Mouse (Mus musculus) heart, embryonic 10.5 days (tissue): ENCODE data around the gene Mettl24. TPM values are rescaled to one million over a fixed set of nuclear protein-coding genes. Genes with fewer than 3 reads are reported as not detected.
"Not testable (repeated sequence)": the region's sequence is repeated elsewhere in the genome, so short reads cannot be mapped to it uniquely, and the experiment has no call there.

ENCODE experiments used
- DNase-seq: peaks from one replicate; pipeline ENCODE4 v3.0.0-alpha.2; 2017; ENCODE audit warnings: low spot score
- H3K27ac ChIP-seq: fragments of 300-500 bp; sonication (generic); 2 replicates; pipeline ENCODE4 v1.5.1; 2016; ENCODE audit warnings: mild to moderate bottlenecking
- H3K27me3 ChIP-seq: fragments of 300-500 bp; sonication (generic); 2 replicates; pipeline ENCODE4 v1.6.1; 2016; ENCODE audit warnings: mild to moderate bottlenecking; ENCODE audit not compliant: poor library complexity, insufficient read depth, severe bottlenecking
- H3K36me3 ChIP-seq: fragments of 300-500 bp; sonication (generic); 2 replicates; pipeline ENCODE4 v1.6.1; 2016; ENCODE audit warnings: mild to moderate bottlenecking, moderate library complexity
- H3K4me1 ChIP-seq: fragments of 300-500 bp; sonication (generic); 2 replicates; pipeline ENCODE4 v1.6.1; 2016; ENCODE audit warnings: mild to moderate bottlenecking
- H3K4me3 ChIP-seq: fragments of 300-500 bp; sonication (generic); 2 replicates; pipeline ENCODE4 v1.5.1; 2016; ENCODE audit warnings: mild to moderate bottlenecking, moderate library complexity
- H3K9me3 ChIP-seq: fragments of 300-500 bp; sonication (generic); 2 replicates; pipeline ENCODE4 v1.6.1; 2016; ENCODE audit warnings: mild to moderate bottlenecking, moderate library complexity
- WGBS: fragments of 180-500 bp; shearing (Covaris S2); methylation state at CpG from one replicate; pipeline ENCODE4 v1.1.7; 2016; 5-methylcytosine and 5-hydroxymethylcytosine counted together
- polyA plus RNA-seq: library from polyadenylated mRNA; unstranded; fragments of >200 nt; fragmentation: Nextera tagmentation; extraction: Ambion mirVana; gene quantifications from 2 replicates; pipeline ENCODE4 v1.2.1, GENCODE M21; 2016

Mettl24 gene
- polyA plus RNA-seq, 1 experiment from 2014 or later: 2.6 TPM

DNA sequence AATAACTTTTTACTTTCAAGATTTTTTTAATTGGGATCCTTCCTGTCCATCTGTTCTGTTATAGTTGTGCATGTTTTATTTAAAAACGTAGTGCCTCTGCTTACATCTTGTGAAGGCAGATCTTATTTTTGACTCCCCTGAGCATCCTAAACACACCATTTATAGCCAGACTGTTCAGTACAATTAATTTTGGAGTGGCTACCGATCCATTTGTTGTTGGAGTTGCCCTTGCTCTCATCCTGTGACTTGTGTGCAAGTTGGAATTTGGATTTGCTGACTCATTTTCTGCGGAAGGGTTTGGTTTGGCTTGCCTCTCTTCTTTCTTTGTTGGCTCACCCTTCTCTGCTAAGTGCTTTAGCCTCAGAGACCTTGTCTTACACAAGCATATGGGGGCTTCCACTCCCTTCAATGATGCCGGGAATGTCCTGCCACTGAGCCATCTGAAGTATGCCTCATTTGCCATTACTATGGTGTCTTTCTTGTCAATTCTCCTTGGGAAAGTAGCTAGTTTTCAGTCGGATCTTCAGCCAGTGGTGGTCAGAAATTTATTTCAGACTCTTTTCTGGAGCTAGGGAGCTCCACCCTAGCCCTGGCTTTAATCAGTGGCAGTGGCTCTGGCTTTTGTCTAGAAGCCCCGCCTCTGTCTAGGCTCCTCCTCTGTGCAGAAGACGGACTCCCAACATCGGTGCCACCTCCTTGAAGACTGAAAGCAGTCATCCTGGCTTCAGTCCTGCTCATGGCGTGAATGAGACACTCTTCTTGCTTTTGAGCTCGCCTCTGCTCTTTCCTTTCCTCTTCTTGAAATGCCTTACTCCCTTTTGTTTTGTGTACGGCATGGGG, 75.3 kb downstream of the Mettl24 start:
- Histone ChIP-seq H3K9me3 (no peaks in the 10 kb centered on the region), H3K4me1 (peaks cover 15% of the 10 kb centered on the region; the same call in 1 of the 2 replicates), H3K36me3 (no peaks in the 10 kb centered on the region), H3K27ac (peak overlapping the region; percentile 62; the same call in 1 of the 2 replicates), H3K27me3 (no peaks in the 10 kb centered on the region), H3K4me3 (no peak overlapping the region)
- 53% methylated on average over 11 of the region's 11 CpGs for WGBS
- no peak for DNase-seq

DNA sequence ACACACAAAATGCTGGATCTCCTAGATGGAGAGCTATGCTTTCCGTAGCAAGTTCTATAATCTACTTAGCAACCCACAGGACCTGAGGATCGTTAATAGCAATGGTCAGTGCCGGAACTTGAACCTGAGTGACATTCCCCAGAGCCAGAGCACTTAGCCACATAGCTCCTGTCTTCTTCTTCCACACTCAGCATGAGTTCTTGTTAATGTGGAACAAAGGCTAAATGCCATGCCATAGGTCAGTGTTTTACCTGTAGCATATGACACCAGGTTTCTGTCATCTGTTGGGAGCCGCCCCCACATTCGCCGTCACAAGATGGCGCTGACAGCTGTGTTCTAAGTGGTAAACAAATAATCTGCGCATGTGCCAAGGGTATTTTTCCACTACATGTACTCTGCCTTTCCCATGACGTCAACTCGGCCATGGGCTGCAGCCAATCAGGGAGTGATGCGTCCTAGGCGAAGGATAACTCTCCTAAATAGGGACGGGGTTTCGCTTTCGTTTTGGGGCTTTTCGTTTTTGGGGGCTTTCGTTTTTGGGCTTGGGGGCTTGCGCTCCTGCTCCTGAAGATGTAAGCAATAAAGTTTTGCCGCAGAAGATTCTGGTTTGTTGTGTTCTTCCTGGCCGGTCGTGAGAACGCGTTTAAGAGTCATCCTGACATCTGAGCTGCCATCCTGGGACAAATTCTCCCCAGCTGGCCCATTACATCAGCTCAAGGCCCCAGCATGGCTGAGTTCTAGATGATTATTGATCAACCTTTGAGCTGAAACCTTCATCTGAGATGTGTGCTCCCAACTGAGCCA, 76.5 kb downstream of the Mettl24 start:
- H3K27ac ChIP-seq: not testable (repeated sequence)
- WGBS: 95% methylated on average over 23 of the region's 23 CpGs

DNA sequence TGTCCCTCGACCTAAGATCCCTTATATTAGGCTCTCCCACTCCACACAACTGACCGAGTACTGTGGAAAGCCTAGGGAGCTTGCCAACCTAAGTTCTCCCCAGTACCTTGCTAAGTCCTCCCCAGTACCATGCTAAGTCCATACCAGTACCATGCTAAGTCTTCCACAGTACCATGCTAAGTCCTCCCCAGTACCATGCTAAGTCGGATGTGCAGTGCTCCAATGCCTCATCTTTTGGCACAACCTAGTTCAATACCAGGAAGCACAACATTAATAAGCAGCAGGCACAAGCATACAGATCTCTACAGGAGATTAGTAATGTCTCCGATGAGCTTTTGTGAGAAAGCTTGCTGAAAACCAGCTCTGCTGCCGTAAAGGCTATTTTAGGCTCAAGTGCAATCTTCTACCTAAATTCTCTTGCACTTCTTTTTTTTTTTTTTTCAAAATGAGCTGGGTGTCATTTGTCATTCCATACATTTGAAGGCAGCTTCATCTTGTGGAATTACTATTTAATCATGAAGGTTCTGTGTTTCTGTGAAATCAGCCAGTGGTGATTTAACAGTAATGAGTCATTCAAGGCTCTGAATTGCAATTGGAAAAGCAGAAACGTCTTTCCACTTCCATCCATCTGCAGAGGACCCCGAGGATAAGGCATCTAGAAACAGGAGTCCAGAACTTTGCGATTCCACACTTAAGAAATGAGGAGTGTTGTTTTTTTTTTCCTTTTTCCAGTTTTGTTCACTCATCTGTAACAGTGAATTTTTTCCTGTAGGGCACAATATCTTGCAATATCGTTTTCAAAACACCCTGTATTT, 77.3 kb downstream of the Mettl24 start:
- WGBS: 84% methylated on average over 9 of the region's 9 CpGs
- no peak for DNase-seq

More for the DNA sequence above, 76.5 kb downstream of the Mettl24 start:
- not testable (repeated sequence) for H3K27me3 ChIP-seq, DNase-seq, H3K9me3 ChIP-seq, H3K36me3 ChIP-seq, H3K4me3 ChIP-seq
- peaks cover 15% of the 10 kb centered on the region; the same call in 1 of the 2 replicates for H3K4me1 ChIP-seq

DNA sequence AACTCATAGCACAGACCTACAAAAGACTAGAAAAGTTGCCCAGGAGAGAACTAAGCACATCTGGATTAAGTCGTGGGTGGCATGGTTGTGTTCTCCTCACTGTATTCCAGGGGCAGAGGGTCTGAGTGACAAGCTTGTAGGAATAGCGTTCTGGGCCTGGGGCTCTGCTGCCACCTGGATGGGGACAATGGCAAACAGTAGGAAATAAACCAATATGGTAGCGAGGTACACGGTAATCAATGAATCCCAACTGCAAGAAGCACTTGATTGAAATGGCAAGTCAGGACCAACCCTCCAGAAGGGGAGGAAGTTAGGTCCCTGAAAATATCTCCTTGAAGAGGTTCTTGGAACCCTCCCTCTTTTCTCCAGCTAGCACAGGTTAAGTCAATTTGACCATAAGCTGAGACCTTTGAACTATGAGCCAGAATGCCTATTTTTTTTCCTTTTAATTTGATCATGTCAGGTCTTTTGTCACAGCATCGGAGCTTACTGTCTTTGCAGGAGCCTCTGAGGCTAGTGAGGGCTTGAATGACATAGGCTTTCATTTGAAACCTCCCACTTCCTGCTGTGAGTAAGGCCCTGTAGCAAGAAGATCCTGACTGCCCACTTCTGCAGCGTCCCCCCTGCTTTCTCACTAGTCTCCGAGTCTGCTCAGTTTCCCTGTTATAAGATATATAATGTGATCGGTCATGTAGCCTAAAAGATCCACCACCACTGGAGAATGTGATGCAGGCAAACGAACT, 78.1 kb downstream of the Mettl24 start:
- WGBS: 76% methylated on average over 9 of the region's 9 CpGs
- Histone ChIP-seq H3K9me3 (no peaks in the 10 kb centered on the region), H3K36me3 (no peaks in the 10 kb centered on the region), H3K4me3 (no peak overlapping the region), H3K4me1 (peaks cover 15% of the 10 kb centered on the region; the same call in 1 of the 2 replicates), H3K27ac (no peak overlapping the region), H3K27me3 (no peaks in the 10 kb centered on the region)
- DNase-seq: no peak

More for the DNA sequence above, 77.3 kb downstream of the Mettl24 start:
- H3K27ac ChIP-seq: no peak overlapping the region
- H3K9me3 ChIP-seq: no peaks in the 10 kb centered on the region
- H3K4me3 ChIP-seq: no peak overlapping the region
- H3K4me1 ChIP-seq: peaks cover 15% of the 10 kb centered on the region; the same call in 1 of the 2 replicates
- no peaks in the 10 kb centered on the region for H3K36me3 ChIP-seq
- no peaks in the 10 kb centered on the region for H3K27me3 ChIP-seq

DNA sequence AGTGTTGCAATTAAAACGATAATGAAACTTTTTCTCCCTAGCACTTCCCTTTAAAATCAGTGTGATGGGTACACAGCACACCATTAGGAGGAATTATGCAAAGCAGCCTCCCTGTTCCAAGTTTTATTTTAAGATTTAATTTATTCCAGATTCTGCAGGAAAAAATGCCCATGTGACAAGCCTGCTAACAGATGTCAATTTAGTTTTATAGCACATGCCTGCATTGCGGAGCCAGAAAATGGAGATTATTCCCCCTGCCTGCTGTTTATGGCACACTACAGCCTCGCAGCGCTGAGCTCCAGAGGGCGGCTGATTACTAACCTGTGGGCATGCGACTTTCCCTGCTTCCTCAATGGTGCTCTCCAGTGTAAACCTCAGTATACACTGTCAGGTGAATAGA, 79.5 kb downstream of the Mettl24 start:
- no peaks in the 10 kb centered on the region for H3K36me3 ChIP-seq
- no peak overlapping the region for H3K27ac ChIP-seq
- H3K4me3 ChIP-seq: no peak overlapping the region
- DNase-seq: no peak
- peaks cover 15% of the 10 kb centered on the region; the same call in 1 of the 2 replicates for H3K4me1 ChIP-seq
- H3K27me3 ChIP-seq: no peaks in the 10 kb centered on the region
- H3K9me3 ChIP-seq: no peaks in the 10 kb centered on the region
- 78% methylated on average over 6 of the region's 6 CpGs for WGBS

DNA sequence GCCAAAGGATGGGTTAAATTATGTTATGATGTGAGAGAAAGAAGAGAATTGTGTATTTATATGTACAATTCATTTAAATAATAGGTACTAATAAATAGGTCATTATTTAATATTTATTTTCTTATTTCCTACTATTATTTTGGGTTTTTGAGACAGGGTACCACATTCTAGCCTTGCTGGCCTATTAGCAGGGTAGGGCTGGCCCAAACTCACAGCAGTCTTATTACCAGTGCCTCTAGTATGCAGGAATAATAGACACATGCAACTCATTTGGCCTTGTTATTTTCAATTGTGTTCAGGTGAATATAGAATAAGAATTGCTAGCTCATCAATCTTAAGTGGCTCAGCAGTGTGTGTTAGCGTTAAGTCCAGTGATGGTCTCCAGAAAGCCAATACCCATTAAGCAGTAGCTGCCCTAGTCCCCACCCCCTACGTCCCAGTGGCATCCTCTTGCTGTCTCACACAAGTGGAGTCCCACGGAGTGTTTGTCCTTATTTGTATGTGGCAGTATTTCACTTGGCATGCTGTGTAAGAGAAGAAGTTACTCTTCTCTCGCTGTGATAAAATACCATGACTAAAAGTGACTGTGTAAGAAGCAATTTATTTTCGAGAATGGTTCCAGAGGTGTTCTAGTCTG, 80.1 kb downstream of the Mettl24 start:
- H3K27ac ChIP-seq: no peak overlapping the region
- WGBS: 81% methylated on average over 5 of the region's 5 CpGs

DNA sequence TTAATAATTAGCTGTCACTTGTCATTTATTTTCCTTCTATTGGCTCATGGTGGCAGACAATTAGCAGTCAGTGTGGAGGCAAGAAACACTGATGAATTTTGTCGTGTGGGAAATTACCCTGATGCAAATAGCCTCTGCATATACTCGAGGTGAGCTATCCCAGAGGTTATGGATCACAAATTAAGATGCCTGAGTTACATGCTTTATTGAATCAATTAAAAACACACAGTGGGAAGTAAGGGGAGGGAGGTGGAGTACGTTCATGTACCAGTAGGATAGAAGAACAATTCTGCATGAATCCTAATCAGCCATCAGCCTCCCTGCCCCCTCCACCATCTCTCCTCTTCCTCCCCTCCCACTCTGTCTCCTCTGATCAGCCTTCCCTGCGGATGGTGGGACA, 89.2 kb downstream of the Mettl24 start:
- Histone ChIP-seq H3K27ac (no peak overlapping the region), H3K4me3 (no peak overlapping the region), H3K9me3 (no peaks in the 10 kb centered on the region), H3K36me3 (no peaks in the 10 kb centered on the region), H3K27me3 (no peaks in the 10 kb centered on the region), H3K4me1 (peaks cover 3% of the 10 kb centered on the region; the same call in 1 of the 2 replicates)
- no peak for DNase-seq
- 63% methylated on average over 4 of the region's 4 CpGs for WGBS

More for the DNA sequence above, 80.1 kb downstream of the Mettl24 start:
- Histone ChIP-seq H3K9me3 (no peaks in the 10 kb centered on the region), H3K4me3 (no peak overlapping the region), H3K27me3 (no peaks in the 10 kb centered on the region), H3K36me3 (no peaks in the 10 kb centered on the region), H3K4me1 (peaks cover 13% of the 10 kb centered on the region; the same call in 1 of the 2 replicates)
- no peak for DNase-seq

DNA sequence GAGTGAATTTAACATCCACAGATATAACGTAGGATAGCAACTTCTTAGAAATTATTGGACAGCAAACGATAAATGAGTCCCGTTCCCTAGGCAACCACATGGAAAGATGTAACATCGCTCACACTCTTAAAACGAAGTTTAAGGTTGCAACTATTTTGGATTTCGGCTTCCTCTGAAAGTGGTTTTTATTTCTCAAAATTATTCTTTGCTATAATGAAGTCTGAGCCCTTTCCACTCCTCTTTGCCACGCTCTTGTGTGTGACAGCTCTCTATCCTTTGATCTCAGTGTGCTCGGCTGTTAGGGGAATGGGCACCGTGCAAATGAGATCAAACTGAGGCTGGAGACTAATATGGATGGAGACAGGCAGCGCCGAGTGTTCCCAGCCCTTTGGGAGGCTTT, 92.1 kb downstream of the Mettl24 start:
- H3K36me3 ChIP-seq: no peaks in the 10 kb centered on the region
- H3K9me3 ChIP-seq: no peaks in the 10 kb centered on the region
- no peak overlapping the region for H3K27ac ChIP-seq
- no peak for DNase-seq
- WGBS: 70% methylated on average over 11 of the region's 11 CpGs
- peaks cover 5% of the 10 kb centered on the region; the same call in 1 of the 2 replicates for H3K4me1 ChIP-seq
- no peaks in the 10 kb centered on the region for H3K27me3 ChIP-seq
- no peak overlapping the region for H3K4me3 ChIP-seq

DNA sequence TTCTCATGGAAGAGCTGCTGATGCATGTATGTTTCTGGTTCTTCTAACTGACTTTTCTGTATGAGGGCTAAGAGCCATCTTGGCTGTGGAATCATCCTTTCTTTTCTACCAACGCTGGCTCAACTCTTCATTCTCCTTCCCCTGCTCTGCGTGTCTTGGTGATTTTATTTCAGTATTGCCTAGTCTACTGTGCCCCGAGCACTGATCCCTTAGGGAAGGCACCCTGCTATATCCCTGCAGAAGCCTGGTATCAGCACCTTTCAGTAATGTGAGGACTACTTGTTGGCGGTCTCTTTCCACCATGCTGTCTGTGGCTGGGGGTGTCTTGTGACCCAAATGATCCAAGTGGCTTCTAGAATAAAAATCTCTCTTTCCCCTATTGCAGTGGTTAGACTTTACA, 92.6 kb downstream of the Mettl24 start:
- Histone ChIP-seq H3K36me3 (no peaks in the 10 kb centered on the region), H3K4me3 (no peak overlapping the region), H3K27me3 (no peaks in the 10 kb centered on the region), H3K9me3 (no peaks in the 10 kb centered on the region), H3K27ac (no peak overlapping the region), H3K4me1 (peaks cover 5% of the 10 kb centered on the region; the same call in 1 of the 2 replicates)
- no peak for DNase-seq
- WGBS: 86% methylated on average over 4 of the region's 4 CpGs

DNA sequence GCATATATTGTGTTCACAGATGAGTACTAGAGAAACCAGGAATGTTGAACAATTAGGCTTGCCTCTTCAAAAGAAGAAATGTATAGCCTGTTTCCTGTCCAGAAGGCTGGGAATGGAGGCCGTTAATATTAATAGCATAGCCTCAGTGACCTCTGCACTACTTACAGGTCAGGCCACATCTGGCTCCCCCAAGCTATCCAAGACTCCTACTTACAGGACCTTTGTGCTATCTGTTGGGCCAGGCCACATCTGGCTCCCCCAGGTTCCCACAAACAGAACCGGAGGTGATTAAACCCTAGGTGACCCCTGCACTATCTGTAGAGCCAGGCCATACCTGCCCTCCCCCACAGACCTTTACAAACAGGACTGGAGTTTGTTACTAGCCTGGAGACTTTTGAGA, 94.1 kb downstream of the Mettl24 start:
- H3K36me3 ChIP-seq: no peaks in the 10 kb centered on the region
- H3K4me3 ChIP-seq: no peak overlapping the region
- H3K4me1 ChIP-seq: peaks cover 5% of the 10 kb centered on the region; the same call in 1 of the 2 replicates
- no peaks in the 10 kb centered on the region for H3K27me3 ChIP-seq
- no peak overlapping the region for H3K27ac ChIP-seq
- no peak for DNase-seq
- no peaks in the 10 kb centered on the region for H3K9me3 ChIP-seq
- WGBS: 42% methylated on average over 2 of the region's 2 CpGs

DNA sequence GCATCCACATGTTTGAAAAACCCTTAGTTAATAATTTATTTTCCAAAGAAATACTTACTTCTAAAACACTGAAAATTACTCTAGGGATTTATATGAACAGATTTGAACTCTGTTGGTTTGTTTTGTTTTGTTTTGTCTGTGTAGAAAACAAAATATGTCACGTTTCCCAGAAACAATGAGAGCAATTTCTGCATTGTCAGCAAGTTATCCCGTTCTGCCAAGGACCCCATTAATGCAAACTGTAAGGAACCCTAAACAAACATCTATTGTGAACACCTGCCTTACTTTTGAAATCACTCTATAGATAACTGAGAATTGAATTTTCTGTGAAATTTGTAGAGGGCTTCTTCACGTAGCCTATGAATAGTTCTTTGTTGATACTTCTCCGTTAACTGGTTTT, 95.4 kb downstream of the Mettl24 start:
- H3K4me3 ChIP-seq: no peak overlapping the region
- 86% methylated on average over 4 of the region's 4 CpGs for WGBS
- H3K9me3 ChIP-seq: no peaks in the 10 kb centered on the region
- H3K27ac ChIP-seq: no peak overlapping the region
- no peak for DNase-seq
- H3K36me3 ChIP-seq: no peaks in the 10 kb centered on the region
- H3K4me1 ChIP-seq: peaks cover 5% of the 10 kb centered on the region; the same call in 1 of the 2 replicates
- H3K27me3 ChIP-seq: no peaks in the 10 kb centered on the region
